Mouse (Mus musculus): ENCODE measurements around the gene Fbxw9. TPM values are rescaled to one million over a fixed set of nuclear protein-coding genes. Genes with fewer than 3 reads are reported as not detected.
"Not testable (repeated sequence)": the region's sequence is repeated elsewhere in the genome, so short reads cannot be mapped to it uniquely, and the experiment has no call there.

Gene Fbxw9
- polyA plus RNA-seq, 1 experiment from 2014 or later = 9.9 TPM

DNA sequence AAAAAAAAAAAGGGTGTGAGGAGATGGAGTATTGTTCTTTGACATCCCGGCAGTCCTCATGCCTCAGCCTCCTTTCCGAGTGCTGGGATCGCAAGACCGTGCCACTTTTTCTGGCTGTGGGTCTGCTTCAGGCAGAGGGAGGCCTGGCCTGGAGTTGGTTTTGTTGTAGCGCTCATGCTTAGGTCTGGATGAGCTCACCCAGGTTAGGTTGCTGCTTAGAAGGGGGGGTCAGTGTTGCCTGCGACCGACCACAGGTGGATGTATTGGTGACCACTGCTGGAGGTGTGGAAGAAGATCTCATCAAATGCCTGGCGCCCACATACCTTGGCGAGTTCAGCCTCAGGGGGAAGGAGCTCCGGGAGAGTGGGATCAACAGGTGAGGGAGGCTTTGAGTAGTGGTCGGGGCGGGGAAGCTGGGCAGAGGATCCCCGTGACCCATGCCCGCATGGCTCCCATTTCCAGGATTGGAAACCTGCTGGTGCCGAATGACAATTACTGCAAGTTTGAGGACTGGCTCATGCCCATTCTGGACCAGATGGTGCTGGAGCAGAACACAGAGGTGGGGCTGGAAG is 13.3 kb downstream of the Fbxw9 start:
- Histone ChIP-seq H3K4me2 (peak overlapping the region; percentile 82), H3K4me1 (replicated peaks) (peaks cover 74% of the 10 kb centered on the region)

DNA sequence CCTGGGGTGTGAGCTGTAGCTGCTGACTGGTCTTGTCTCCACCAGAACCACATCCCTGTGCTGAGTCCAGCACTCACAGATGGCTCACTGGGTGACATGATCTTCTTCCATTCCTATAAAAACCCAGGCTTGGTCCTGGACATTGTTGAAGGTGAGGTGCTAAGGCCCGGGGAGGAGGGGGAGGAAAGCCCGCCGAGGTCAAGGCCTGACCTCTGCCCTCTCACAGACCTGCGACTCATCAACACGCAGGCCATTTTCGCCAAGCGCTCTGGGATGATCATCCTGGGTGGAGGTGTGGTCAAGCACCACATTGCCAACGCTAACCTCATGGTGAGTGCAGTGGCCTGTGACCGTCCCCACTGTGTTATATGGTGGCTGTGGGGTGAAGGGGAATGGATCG is 14.3 kb downstream of the Fbxw9 start:
- Histone ChIP-seq H3K9ac (no peak overlapping the region), H3K4me3 (replicated peaks) (no peak overlapping the region), H3K36me3 (replicated peaks) (peaks cover 55% of the 10 kb centered on the region), H3K4me1 (replicated peaks) (peaks cover 83% of the 10 kb centered on the region), H3K9me3 (replicated peaks) (no peaks in the 10 kb centered on the region), H3K4me2 (no peak overlapping the region), H3K27ac (replicated peaks) (0 out of 2 replicates have a peak overlapping the region, but pooled peaks have one; percentile 73), H3K27me3 (no peaks in the 10 kb centered on the region)
- 79% methylated on average over 10 of the region's 10 CpGs for WGBS (ENCODE audit: insufficient replicate concordance)
- ATAC-seq (ENCODE audit: insufficient read depth) = no peak

More for the DNA sequence above, 13.3 kb downstream of the Fbxw9 start:
- no peaks in the 10 kb centered on the region for H3K27me3 ChIP-seq
- H3K9me3 ChIP-seq (replicated peaks) = no peaks in the 10 kb centered on the region
- H3K9ac ChIP-seq = no peak overlapping the region
- ATAC-seq (ENCODE audit: insufficient read depth) = no peak
- no peak overlapping the region for H3K4me3 ChIP-seq (replicated peaks)
- 84% methylated on average over 15 of the region's 15 CpGs for WGBS (ENCODE audit: insufficient replicate concordance)
- H3K36me3 ChIP-seq (replicated peaks) = peaks cover 47% of the 10 kb centered on the region
- H3K27ac ChIP-seq (replicated peaks) = no peak overlapping the region

GRCm38 (mm10) chr8:85074617-85075016 is 14.8 kb downstream of the Fbxw9 start:
- no peak for ATAC-seq (ENCODE audit: insufficient read depth)
- peak overlapping the region; percentile 73; the same call in 1 of the 2 replicates for H3K27ac ChIP-seq (replicated peaks)

DNA sequence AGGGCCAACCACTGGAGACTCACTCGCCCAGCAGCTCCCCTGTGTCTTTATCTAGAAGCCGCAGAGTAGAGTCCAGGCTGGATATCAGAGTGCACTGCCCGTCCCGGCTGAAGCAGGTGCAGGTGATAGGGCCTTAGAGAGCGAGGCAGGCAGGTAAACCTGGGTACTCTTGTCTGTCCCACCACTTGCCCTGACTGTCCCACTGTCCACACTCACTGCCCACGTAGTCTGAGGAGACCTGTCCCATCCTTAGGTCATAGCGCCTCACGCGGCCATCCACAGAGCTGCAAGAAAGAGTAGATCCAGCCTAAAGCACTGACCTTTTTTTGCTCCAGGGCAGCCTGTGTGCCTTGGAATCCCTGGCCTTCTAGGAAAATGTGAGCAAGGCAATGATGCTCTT is 16.1 kb downstream of the Fbxw9 start:
- Histone ChIP-seq H3K27me3 (no peaks in the 10 kb centered on the region), H3K4me3 (replicated peaks) (no peak overlapping the region; the same call in 1 of the 2 replicates), H3K9me3 (replicated peaks) (no peaks in the 10 kb centered on the region), H3K36me3 (replicated peaks) (peaks cover 55% of the 10 kb centered on the region), H3K9ac (peak overlapping the region; percentile 45; the same call in 1 of the 2 replicates), H3K4me2 (peak overlapping the region; percentile 50), H3K27ac (replicated peaks) (peak overlapping the region; percentile 73), H3K4me1 (replicated peaks) (peaks cover 83% of the 10 kb centered on the region)
- peak; percentile 58 for ATAC-seq (ENCODE audit: insufficient read depth)
- WGBS (ENCODE audit: insufficient replicate concordance) = 49% methylated on average over 9 of the region's 9 CpGs

More at GRCm38 (mm10) chr8:85074617-85075016, 14.8 kb downstream of the Fbxw9 start:
- Histone ChIP-seq H3K9me3 (replicated peaks) (no peaks in the 10 kb centered on the region), H3K4me3 (replicated peaks) (no peak overlapping the region), H3K9ac (no peak overlapping the region), H3K36me3 (replicated peaks) (peaks cover 55% of the 10 kb centered on the region), H3K4me1 (replicated peaks) (peaks cover 85% of the 10 kb centered on the region), H3K27me3 (no peaks in the 10 kb centered on the region), H3K4me2 (no peak overlapping the region)
- WGBS (ENCODE audit: insufficient replicate concordance) = 79% methylated on average over 10 of the region's 10 CpGs

- Histone ChIP-seq H3K4me1 (replicated peaks) (peaks cover 89% of the 10 kb centered on the region), H3K4me2 (0 out of 2 replicates have a peak overlapping the region, but pooled peaks have one; percentile 50), H3K36me3 (replicated peaks) (peaks cover 55% of the 10 kb centered on the region), H3K27ac (replicated peaks) (peak overlapping the region; percentile 73), H3K9me3 (replicated peaks) (no peaks in the 10 kb centered on the region), H3K4me3 (replicated peaks) (no peak overlapping the region), H3K27me3 (no peaks in the 10 kb centered on the region), H3K9ac (peak overlapping the region; percentile 21; the same call in 1 of the 2 replicates)
- WGBS (ENCODE audit: insufficient replicate concordance) = 0% methylated on average over 2 of the region's 2 CpGs
- ATAC-seq (ENCODE audit: insufficient read depth) = peak; percentile 26; the same call in 1 of the 2 replicates
Observed at GRCm38 (mm10) chr8:85076993-85077392, 17.1 kb downstream of the Fbxw9 start.

- peak overlapping the region; percentile 97 for H3K4me2 ChIP-seq
- H3K9ac ChIP-seq = peak overlapping the region; percentile 90
- WGBS (ENCODE audit: insufficient replicate concordance) = 0% methylated on average over 25 of the region's 25 CpGs
- peak overlapping the region; percentile 88 for H3K4me3 ChIP-seq (replicated peaks)
- H3K4me1 ChIP-seq (replicated peaks) = peaks cover 88% of the 10 kb centered on the region
- peaks cover 35% of the 10 kb centered on the region for H3K36me3 ChIP-seq (replicated peaks)
- H3K27me3 ChIP-seq = no peaks in the 10 kb centered on the region
- no peaks in the 10 kb centered on the region for H3K9me3 ChIP-seq (replicated peaks)
- no peak for ATAC-seq (ENCODE audit: insufficient read depth)
- H3K27ac ChIP-seq (replicated peaks) = peak overlapping the region; percentile 85
Observed at GRCm38 (mm10) chr8:85080214-85080531, 20.3 kb downstream of the Fbxw9 start.

- peaks cover 88% of the 10 kb centered on the region for H3K4me1 ChIP-seq (replicated peaks)
- no peaks in the 10 kb centered on the region for H3K27me3 ChIP-seq
- no peaks in the 10 kb centered on the region for H3K9me3 ChIP-seq (replicated peaks)
- H3K36me3 ChIP-seq (replicated peaks) = peaks cover 35% of the 10 kb centered on the region
- peak within 1 kb of the TSS; percentile 90 for H3K9ac ChIP-seq
- H3K4me3 ChIP-seq (replicated peaks) = peak within 1 kb of the TSS; percentile 88
- WGBS (ENCODE audit: insufficient replicate concordance) = under 1% methylated on average over 30 of the region's 30 CpGs
- ATAC-seq (ENCODE audit: insufficient read depth) = peak; percentile 13; the same call in 1 of the 2 replicates
- H3K4me2 ChIP-seq = peak within 1 kb of the TSS; percentile 97
- peak within 1 kb of the TSS; percentile 85 for H3K27ac ChIP-seq (replicated peaks)
Observed at GRCm38 (mm10) chr8:85080532-85081215, 20.8 kb downstream of the Fbxw9 start, which contains the start of gene Wdr83os. Wdr83os (plus strand) TSS chr8:85080740.

DNA sequence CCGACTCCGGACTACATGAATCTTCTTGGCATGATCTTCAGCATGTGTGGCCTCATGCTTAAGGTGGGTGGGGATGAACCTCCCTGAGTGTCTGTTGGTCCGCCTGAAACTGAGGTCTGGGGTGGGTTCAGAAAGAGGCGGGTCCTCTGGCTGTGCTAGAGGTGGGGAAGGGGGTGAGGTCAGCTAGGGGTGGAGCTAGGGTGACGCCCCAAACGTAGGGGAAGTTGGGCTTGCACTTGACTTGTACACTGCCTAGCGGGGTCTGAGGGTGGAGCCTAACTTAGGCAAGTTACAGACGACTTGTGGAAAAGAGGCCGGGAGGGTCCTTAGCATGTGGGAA is 21.3 kb downstream of the Fbxw9 start, which contains the start of gene Wdr83:
TSS of gene Wdr83 (minus strand) at position 91 of the 340 bp plus-strand sequence.
- Histone ChIP-seq H3K27me3 (no peaks in the 10 kb centered on the region), H3K36me3 (replicated peaks) (peaks cover 33% of the 10 kb centered on the region), H3K4me2 (peak within 1 kb of the TSS; percentile 97), H3K27ac (replicated peaks) (peak within 1 kb of the TSS; percentile 85), H3K4me3 (replicated peaks) (peak within 1 kb of the TSS; percentile 88), H3K9ac (peak within 1 kb of the TSS; percentile 90), H3K9me3 (replicated peaks) (no peaks in the 10 kb centered on the region), H3K4me1 (replicated peaks) (peaks cover 84% of the 10 kb centered on the region)
- ATAC-seq (ENCODE audit: insufficient read depth) = peak; percentile 60
- WGBS (ENCODE audit: insufficient replicate concordance) = 1% methylated on average over 9 of the region's 9 CpGs

GRCm38 (mm10) chr8:85082169-85082568 is 22.3 kb downstream of the Fbxw9 start:
- not testable (repeated sequence) for H3K27me3 ChIP-seq; H3K4me3 ChIP-seq (replicated peaks); H3K9ac ChIP-seq; H3K9me3 ChIP-seq (replicated peaks); ATAC-seq (ENCODE audit: insufficient read depth)
- 36% methylated on average over 4 of the region's 4 CpGs for WGBS (ENCODE audit: insufficient replicate concordance)
- Histone ChIP-seq H3K36me3 (replicated peaks) (peaks cover 35% of the 10 kb centered on the region), H3K27ac (replicated peaks) (peak overlapping the region; percentile 85), H3K4me1 (replicated peaks) (peaks cover 74% of the 10 kb centered on the region), H3K4me2 (peak overlapping the region; percentile 97)

DNA sequence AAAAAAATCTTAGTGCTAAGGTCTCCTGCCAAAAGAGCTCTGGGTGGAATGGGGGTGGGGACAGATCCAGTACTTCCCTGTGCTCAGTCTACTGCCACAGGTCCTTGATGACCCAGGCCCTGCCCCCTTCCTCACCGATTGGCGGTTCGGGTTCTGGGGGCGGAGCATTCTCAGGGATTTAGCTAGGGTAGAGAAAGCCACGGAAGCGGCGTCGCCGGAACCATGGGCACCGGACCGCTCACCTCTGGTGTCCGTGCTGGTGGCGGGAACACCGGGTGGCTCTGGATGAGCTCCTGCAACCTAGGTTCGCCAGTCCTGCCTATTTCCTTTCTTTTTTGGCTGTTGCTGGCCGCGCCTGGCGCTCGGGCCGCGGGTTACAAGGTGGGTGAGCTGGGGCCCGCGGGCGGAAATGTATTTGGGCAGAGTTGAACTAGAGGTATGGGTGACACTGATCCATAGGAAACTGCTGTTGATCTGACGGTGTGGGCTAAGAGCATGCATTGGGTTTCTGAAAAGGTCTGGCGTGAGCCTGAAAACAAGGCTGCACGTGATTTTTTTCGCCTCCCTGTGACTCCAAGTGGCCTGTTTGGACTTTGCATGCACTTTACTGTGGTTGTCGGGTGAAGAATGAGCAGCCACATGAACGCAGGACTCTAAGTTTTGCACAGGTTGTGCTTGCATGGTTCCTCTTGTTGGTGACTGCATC is 23.4 kb downstream of the Fbxw9 start, which contains the start of gene Man2b1:
TSS of gene Man2b1 (plus strand) at position 163 of the 706 bp plus-strand sequence.
- under 1% methylated on average over 30 of the region's 30 CpGs for WGBS (ENCODE audit: insufficient replicate concordance)
- no peaks in the 10 kb centered on the region for H3K9me3 ChIP-seq (replicated peaks)
- H3K9ac ChIP-seq = peak within 1 kb of the TSS; percentile 65
- H3K4me2 ChIP-seq = peak within 1 kb of the TSS; percentile 97
- H3K36me3 ChIP-seq (replicated peaks) = peaks cover 36% of the 10 kb centered on the region
- no peaks in the 10 kb centered on the region for H3K27me3 ChIP-seq
- peak; percentile 82 for ATAC-seq (ENCODE audit: insufficient read depth)
- peak within 1 kb of the TSS; percentile 85 for H3K27ac ChIP-seq (replicated peaks)
- peaks cover 66% of the 10 kb centered on the region for H3K4me1 ChIP-seq (replicated peaks)
- peak within 1 kb of the TSS; percentile 73 for H3K4me3 ChIP-seq (replicated peaks)

DNA sequence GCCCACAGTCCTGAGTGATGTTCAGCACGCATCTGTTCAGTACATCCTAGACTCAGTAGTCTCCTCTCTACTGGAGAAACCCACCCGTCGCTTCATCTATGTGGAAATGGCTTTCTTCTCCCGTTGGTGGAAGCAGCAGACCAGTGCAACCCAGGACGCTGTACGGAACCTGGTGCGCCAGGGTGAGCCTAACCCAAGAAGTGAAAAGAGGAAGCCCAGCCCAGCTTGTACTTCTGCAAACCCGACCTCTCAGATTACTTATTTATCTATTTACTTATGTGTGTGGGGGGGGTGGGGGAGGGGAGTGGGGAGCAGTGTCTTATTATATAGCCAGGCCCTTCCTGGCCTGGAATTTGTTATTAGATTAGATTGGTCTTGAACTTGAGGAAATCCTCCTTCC is 24.8 kb downstream of the Fbxw9 start:
- Histone ChIP-seq H3K4me3 (replicated peaks) (peak overlapping the region; percentile 73), H3K4me1 (replicated peaks) (peaks cover 53% of the 10 kb centered on the region), H3K27ac (replicated peaks) (no peak overlapping the region; the same call in 1 of the 2 replicates), H3K4me2 (peak overlapping the region; percentile 97), H3K27me3 (no peaks in the 10 kb centered on the region), H3K36me3 (replicated peaks) (peaks cover 41% of the 10 kb centered on the region), H3K9ac (no peak overlapping the region), H3K9me3 (replicated peaks) (no peaks in the 10 kb centered on the region)
- ATAC-seq (ENCODE audit: insufficient read depth) = no peak
- WGBS (ENCODE audit: insufficient replicate concordance) = 35% methylated on average over 8 of the region's 8 CpGs
